Comparison of ENCODE assay signal across 10 mouse cellular contexts in genomic region chr1:60534932-60535331, GRCm38 (mm10). TPM values are rescaled to one million over a fixed set of nuclear protein-coding genes. Genes with fewer than 3 reads are reported as not detected.
DNase-seq lines count a peak whose midpoint lies in the region; ATAC-seq and TF ChIP-seq lines count a peak whose summit lies in the region.
"Had no signal": no experiment of that assay in that cellular context is flagged by ENCODE, and none has a peak within 500 bp of the region (broad histone marks: within the 10 kb centered on the region; RNA-seq: fewer than 3 reads in every experiment).

No protein-coding gene starts in this region.

- ATAC-seq in CD4-positive, CD25-positive, alpha-beta regulatory T cell, adult 4 months, result no peak
- ATAC-seq in common myeloid progenitor, adult 5-6 weeks (replicated peaks; ENCODE audit: low read depth, poor library complexity, severe bottlenecking), result peak; percentile 71

- TF ChIP-seq CTCF in layer of hippocampus, adult 2 months (conservative IDR thresholded peaks at IDR 0.05), result peak; percentile 61

- H3K27ac ChIP-seq in layer of hippocampus, adult 2 months, result no peak overlapping the region
- H3K27ac ChIP-seq: heart, embryonic 13.5 days; stomach, embryonic 15.5 days had no signal

- no peak overlapping the region for H3K4me3 ChIP-seq in layer of hippocampus, adult 2 months
- H3K4me3 ChIP-seq: heart, embryonic 13.5 days; stomach, embryonic 15.5 days had no signal

- peak; percentile 65 for DNase-seq in CD4-positive, CD25-positive, alpha-beta regulatory T cell, adult 2 months (ENCODE audit: low read depth, low spot score)
- peak in 1 of 2 experiments; percentile 36 for DNase-seq in layer of hippocampus, adult 2 months (ENCODE audit: low spot score in 2 of 2)
- no peak for DNase-seq in layer of hippocampus, adult 9-10 months (ENCODE audit: low spot score)
- peak; percentile 28 for DNase-seq in lung, postnatal 25 days (ENCODE audit: low spot score)
- DNase-seq in gastrocnemius, postnatal 10 days, result no peak
- no peak for DNase-seq in gastrocnemius, postnatal 25 days

RNA-seq across cellular contexts. Expression of gene Raph1, which starts 32.0 kb away (rescaled TPM):
- 1 to 10 TPM; 3.5 to 4.2 TPM for polyA plus RNA-seq in CD4-positive, CD25-positive, alpha-beta regulatory T cell, adult 4 months (2017; shearing (Covaris generic))
- 10 to 100 TPM; 64.2 to 64.5 TPM for total RNA-seq in layer of hippocampus, adult 2 months (2021)
- 1.2 and 4.8 TPM in 2 replicates for total RNA-seq in common myeloid progenitor, adult 5-6 weeks (2017)
- total RNA-seq in gastrocnemius, postnatal 10 days (2021), result 10 to 100 TPM; 48.1 to 79.4 TPM
- 10 to 100 TPM; 21.8 to 23.3 TPM for total RNA-seq in gastrocnemius, postnatal 25 days (2021)

Comparison
In these comparisons a context has a peak if more than half of its experiments do, and no peak if none do; other contexts are left out.
1. DNase-seq: peak in CD4-positive, CD25-positive, alpha-beta regulatory T cell, adult 2 months (single experiment) and lung, postnatal 25 days (single experiment); none in layer of hippocampus, adult 9-10 months (single experiment), gastrocnemius, postnatal 10 days (single experiment) and gastrocnemius, postnatal 25 days (single experiment).